Mouse (Mus musculus) forebrain, postnatal 0 days (tissue): Measurements from ENCODE around the gene Eml4. TPM values are rescaled to one million over a fixed set of nuclear protein-coding genes. Genes with fewer than 3 reads are reported as not detected.

ENCODE experiments used
- ATAC-seq: fragments of 200-750 bp; cut with Nextera tagmentation; 2 replicates; pipeline ENCODE4 v1.8.0; 2017; ENCODE audit warnings: mild to moderate bottlenecking, moderate library complexity
- DNase-seq: peaks from one replicate; pipeline ENCODE4 v3.0.0-alpha.2; 2015
- H3K27ac ChIP-seq: fragments of 300-500 bp; sonication (generic); 2 replicates; pipeline ENCODE4 v1.5.1; 2014; ENCODE audit warnings: low read depth, mild to moderate bottlenecking, antibody characterized with exemption, low read length, moderate library complexity, mixed read lengths
- H3K27me3 ChIP-seq: fragments of 300-500 bp; sonication (generic); 2 replicates; pipeline ENCODE4 v1.6.1; 2014; ENCODE audit warnings: mild to moderate bottlenecking, low read length, mixed read lengths; ENCODE audit not compliant: insufficient read depth
- H3K36me3 ChIP-seq: fragments of 300-500 bp; sonication (generic); 2 replicates; pipeline ENCODE4 v1.6.1; 2014; ENCODE audit warnings: mild to moderate bottlenecking, moderate library complexity; ENCODE audit not compliant: insufficient read depth
- H3K4me1 ChIP-seq: fragments of 300-500 bp; sonication (generic); 2 replicates; pipeline ENCODE4 v1.6.1; 2014; ENCODE audit warnings: antibody characterized with exemption; ENCODE audit not compliant: insufficient read depth
- H3K4me2 ChIP-seq: fragments of 300-500 bp; sonication (generic); 2 replicates; pipeline ENCODE4 v1.6.1; 2014; ENCODE audit warnings: low read depth, mild to moderate bottlenecking, moderate library complexity
- H3K4me3 ChIP-seq: fragments of 300-500 bp; sonication (generic); 2 replicates; pipeline ENCODE4 v1.5.1; 2014; ENCODE audit warnings: low read depth, low read length, mixed read lengths
- H3K9ac ChIP-seq: fragments of 300-500 bp; sonication (generic); 2 replicates; pipeline ENCODE4 v1.6.1; 2014; ENCODE audit warnings: mild to moderate bottlenecking
- H3K9me3 ChIP-seq: fragments of 300-500 bp; sonication (generic); 2 replicates; pipeline ENCODE4 v1.6.1; 2016; ENCODE audit warnings: low read length
- CTCF ChIP-seq: sonication (generic); IDR thresholded peaks from 2 replicates; pipeline ENCODE4 v1.5.1; 2016; ENCODE audit warnings: antibody characterized with exemption, control low read depth, low read depth
- WGBS: fragments of 180-500 bp; shearing (Covaris S2); extraction: QIAGEN DNeasy Blood & Tissue Kit; methylation state at CpG from one replicate; pipeline ENCODE4 v1.1.7; 2014; 5-methylcytosine and 5-hydroxymethylcytosine counted together
- polyA plus RNA-seq: library from polyadenylated mRNA; unstranded; fragments of >200 nt; fragmentation: Nextera tagmentation; extraction: Ambion mirVana; gene quantifications from 2 replicates; pipeline ENCODE4 v1.2.1, GENCODE M21; 2015
- total RNA-seq: library from RNA; depleted of rRNA; stranded (reverse); fragments of >200 nt; gene quantifications from 2 replicates; pipeline ENCODE4 v1.2.3, GENCODE M21; 2014

Gene Eml4
- total and polyA plus RNA-seq, 2 experiments from 2014 or later: 20.0 to 58.7 TPM

GRCm38 (mm10) chr17:83398756-83399155 is 48.0 kb downstream of the Eml4 start:
- Histone ChIP-seq H3K27ac (no peak overlapping the region), H3K9me3 (no peaks in the 10 kb centered on the region), H3K4me3 (no peak overlapping the region), H3K27me3 (no peaks in the 10 kb centered on the region), H3K36me3 (peaks cover 5% of the 10 kb centered on the region; the same call in 1 of the 2 replicates), H3K4me1 (no peaks in the 10 kb centered on the region), H3K9ac (no peak overlapping the region), H3K4me2 (no peak overlapping the region)
- DNase-seq (no peak), ATAC-seq (no peak)
- TF ChIP-seq CTCF: no peak
- 83% methylated on average over 1 of the region's 1 CpGs for WGBS

GRCm38 (mm10) chr17:83430607-83431006 is 79.9 kb downstream of the Eml4 start:
- Histone ChIP-seq H3K9ac (no peak overlapping the region), H3K9me3 (no peaks in the 10 kb centered on the region), H3K36me3 (peaks cover 4% of the 10 kb centered on the region; the same call in 1 of the 2 replicates), H3K4me3 (no peak overlapping the region), H3K4me2 (no peak overlapping the region), H3K4me1 (no peaks in the 10 kb centered on the region), H3K27me3 (no peaks in the 10 kb centered on the region), H3K27ac (no peak overlapping the region)
- no peak for ATAC-seq
- DNase-seq: no peak
- TF ChIP-seq CTCF: no peak
- WGBS: 76% methylated on average over 4 of the region's 4 CpGs

- Histone ChIP-seq H3K9me3 (no peaks in the 10 kb centered on the region), H3K36me3 (peaks cover 17% of the 10 kb centered on the region), H3K27ac (no peak overlapping the region), H3K4me3 (no peak overlapping the region), H3K4me1 (no peaks in the 10 kb centered on the region), H3K27me3 (no peaks in the 10 kb centered on the region), H3K9ac (no peak overlapping the region), H3K4me2 (no peak overlapping the region)
- ATAC-seq (no peak), DNase-seq (no peak)
- TF ChIP-seq CTCF: no peak
- WGBS: 84% methylated on average over 4 of the region's 4 CpGs
These were observed 92.7 kb downstream of the Eml4 start for GRCm38 (mm10) chr17:83443406-83443805.

GRCm38 (mm10) chr17:83449583-83449982 is 98.9 kb downstream of the Eml4 start:
- no peaks in the 10 kb centered on the region for H3K9me3 ChIP-seq
- no peak for DNase-seq
- WGBS: 85% methylated on average over 2 of the region's 2 CpGs
- no peaks in the 10 kb centered on the region for H3K4me1 ChIP-seq
- no peak overlapping the region for H3K4me3 ChIP-seq
- H3K27me3 ChIP-seq: no peaks in the 10 kb centered on the region
- no peak overlapping the region for H3K27ac ChIP-seq
- H3K4me2 ChIP-seq: no peak overlapping the region
- no peak for ATAC-seq
- TF ChIP-seq CTCF: no peak
- peaks cover 11% of the 10 kb centered on the region for H3K36me3 ChIP-seq
- no peak overlapping the region for H3K9ac ChIP-seq

- ATAC-seq: no peak
- peaks cover 18% of the 10 kb centered on the region; the same call in 1 of the 2 replicates for H3K36me3 ChIP-seq
- 93% methylated on average over 8 of the region's 8 CpGs for WGBS
These were observed 100.6 kb downstream of the Eml4 start for GRCm38 (mm10) chr17:83451367-83451766.

GRCm38 (mm10) chr17:83451796-83452195 is 101.1 kb downstream of the Eml4 start:
- peaks cover 20% of the 10 kb centered on the region for H3K36me3 ChIP-seq
- DNase-seq: peak; percentile 68
- H3K4me3 ChIP-seq: no peak overlapping the region
- no peaks in the 10 kb centered on the region for H3K4me1 ChIP-seq
- no peak for TF ChIP-seq CTCF
- H3K27me3 ChIP-seq: no peaks in the 10 kb centered on the region
- no peaks in the 10 kb centered on the region for H3K9me3 ChIP-seq
- peak; percentile 65 for ATAC-seq
- H3K27ac ChIP-seq: no peak overlapping the region
- WGBS: 75% methylated on average over 3 of the region's 3 CpGs
- no peak overlapping the region for H3K4me2 ChIP-seq
- no peak overlapping the region for H3K9ac ChIP-seq

More at GRCm38 (mm10) chr17:83451367-83451766, 100.6 kb downstream of the Eml4 start:
- H3K4me2 ChIP-seq: no peak overlapping the region
- H3K4me3 ChIP-seq: no peak overlapping the region
- no peak for DNase-seq
- TF ChIP-seq CTCF: no peak
- no peaks in the 10 kb centered on the region for H3K4me1 ChIP-seq
- H3K9ac ChIP-seq: no peak overlapping the region
- H3K27me3 ChIP-seq: no peaks in the 10 kb centered on the region
- no peaks in the 10 kb centered on the region for H3K9me3 ChIP-seq
- no peak overlapping the region for H3K27ac ChIP-seq

DNA sequence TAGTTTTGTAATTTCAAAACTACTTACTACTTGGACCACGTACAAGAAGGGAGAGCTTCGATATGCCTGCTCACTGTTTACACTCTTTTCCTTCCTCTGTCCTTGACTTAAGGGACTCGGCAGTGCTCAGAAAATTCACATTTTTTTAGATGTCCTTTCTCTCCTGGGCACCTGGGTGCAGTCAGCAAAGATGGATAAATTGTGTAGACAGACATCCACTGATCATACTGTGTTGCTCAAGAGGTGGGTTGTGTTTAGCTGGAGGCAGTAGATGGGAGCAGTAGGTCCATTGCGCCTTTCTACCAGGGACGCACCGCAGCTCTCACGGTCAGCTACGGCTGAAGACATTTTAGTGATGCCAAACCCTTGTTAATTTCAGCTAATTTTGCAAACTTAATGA is 101.7 kb downstream of the Eml4 start:
- Histone ChIP-seq H3K4me1 (no peaks in the 10 kb centered on the region), H3K27me3 (no peaks in the 10 kb centered on the region), H3K4me3 (no peak overlapping the region), H3K36me3 (peaks cover 24% of the 10 kb centered on the region), H3K4me2 (no peak overlapping the region), H3K9me3 (no peaks in the 10 kb centered on the region), H3K9ac (no peak overlapping the region), H3K27ac (no peak overlapping the region)
- TF ChIP-seq CTCF: no peak
- DNase-seq (no peak), ATAC-seq (no peak)
- 92% methylated on average over 8 of the region's 8 CpGs for WGBS
